Mouse (Mus musculus): ENCODE data around the gene Odf4. TPM values are rescaled to one million over a fixed set of nuclear protein-coding genes. Genes with fewer than 3 reads are reported as not detected.

Gene Odf4
- total RNA-seq, 2 experiments from 2014 or later, result not detected

DNA sequence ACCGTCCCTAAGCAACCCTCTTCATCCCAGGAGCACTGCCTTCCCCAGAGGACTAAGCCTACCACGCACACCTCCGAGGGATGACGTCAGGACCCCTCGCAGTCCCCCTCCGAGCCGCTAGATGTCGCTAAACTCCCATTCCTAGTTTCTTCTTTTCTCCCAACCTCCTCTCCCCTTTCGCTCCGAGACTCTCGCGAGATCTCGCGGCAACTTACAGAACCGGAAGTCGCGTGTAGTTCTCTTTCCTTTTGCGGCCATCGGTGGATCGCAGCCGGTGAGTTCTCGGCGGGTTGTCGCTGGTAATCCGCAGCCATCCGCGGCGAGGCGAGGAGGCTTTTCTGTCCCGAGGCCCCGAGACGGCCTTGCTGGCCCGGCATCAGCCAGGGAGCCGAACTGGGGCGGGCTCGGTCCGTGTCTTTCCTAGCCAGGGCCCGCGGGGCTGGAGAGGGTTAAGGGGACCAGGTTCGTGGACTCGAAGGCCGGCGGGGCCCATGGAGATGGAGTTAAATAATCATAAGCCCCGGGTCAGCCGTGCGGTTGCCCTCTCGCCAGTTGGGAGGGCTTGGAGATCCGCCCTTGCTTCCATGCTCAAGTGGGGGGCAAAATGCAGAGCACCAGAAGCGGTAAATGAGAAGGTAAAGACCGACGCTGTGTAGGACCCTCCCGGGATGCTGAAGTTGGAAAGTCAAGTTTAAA is 25.4 kb downstream of the Odf4 start, which contains the start of gene Rpl26:
Gene Rpl26, plus strand, starts transcription at position 233 of the 696 bp plus-strand sequence.
- DNase-seq, result peak; percentile 99

GRCm38 (mm10) chr11:68900519-68901350 is 26.1 kb downstream of the Odf4 start:
- peak; percentile 13 for DNase-seq

DNA sequence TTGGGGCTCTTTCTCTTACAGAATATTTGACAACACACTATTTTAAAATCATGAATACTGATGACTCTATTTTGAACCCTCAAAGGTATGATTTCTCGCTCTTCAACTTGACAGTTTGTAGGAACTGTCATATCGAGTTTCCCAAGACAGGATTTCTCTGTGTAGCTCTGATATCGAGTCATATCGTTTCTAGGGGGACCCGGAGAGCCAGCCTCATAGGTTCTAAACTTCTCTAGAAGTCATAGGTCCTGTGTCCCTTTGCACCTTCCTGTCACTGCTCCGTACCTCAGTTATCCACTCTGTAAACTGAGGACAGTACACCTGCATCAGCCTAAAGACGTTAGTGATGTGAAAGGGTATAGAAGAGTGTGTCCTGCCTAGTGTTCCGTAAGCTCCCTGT is 27.1 kb downstream of the Odf4 start:
- no peak for DNase-seq

DNA sequence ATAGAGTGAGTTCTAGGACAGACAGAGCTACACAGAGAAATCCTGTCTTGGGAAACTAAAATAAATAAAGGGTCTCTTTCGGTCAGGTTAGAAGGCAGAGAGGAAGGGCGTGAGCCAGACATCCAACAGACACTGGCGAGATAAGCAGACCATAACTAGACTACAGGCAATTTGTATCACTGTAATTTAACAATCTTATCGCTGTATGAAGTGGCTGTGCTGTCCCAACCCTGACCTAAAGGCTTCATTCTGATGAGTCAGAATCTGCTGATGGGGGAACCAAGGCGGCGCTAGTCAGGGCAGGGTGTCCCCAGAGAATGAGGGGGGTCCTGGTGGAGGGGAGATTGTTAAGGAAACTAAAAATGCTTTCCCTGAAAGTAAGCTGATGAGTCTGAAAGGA is 28.1 kb downstream of the Odf4 start:
- DNase-seq, result no peak

GRCm38 (mm10) chr11:68897838-68898237 is 29.0 kb downstream of the Odf4 start:
- DNase-seq, result no peak

DNA sequence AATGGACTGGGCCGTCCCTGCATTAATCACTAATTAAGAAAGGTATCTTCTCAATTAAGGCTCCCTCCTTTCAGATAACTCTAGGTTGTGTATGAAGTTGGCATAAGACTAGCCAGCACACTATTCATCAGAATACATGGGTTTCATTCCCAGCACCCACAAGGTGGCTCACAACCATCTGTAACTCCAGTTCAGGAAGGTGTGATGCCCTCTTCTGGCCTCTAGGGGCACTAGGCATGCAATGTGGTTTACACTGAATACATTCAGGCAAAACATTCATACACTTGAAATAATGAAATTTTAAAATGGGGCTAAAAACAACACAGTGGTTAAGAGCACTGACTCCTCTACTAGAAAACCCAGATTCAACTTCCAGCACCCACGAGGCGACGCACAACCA is 29.8 kb downstream of the Odf4 start:
- peak; percentile 29 for DNase-seq

DNA sequence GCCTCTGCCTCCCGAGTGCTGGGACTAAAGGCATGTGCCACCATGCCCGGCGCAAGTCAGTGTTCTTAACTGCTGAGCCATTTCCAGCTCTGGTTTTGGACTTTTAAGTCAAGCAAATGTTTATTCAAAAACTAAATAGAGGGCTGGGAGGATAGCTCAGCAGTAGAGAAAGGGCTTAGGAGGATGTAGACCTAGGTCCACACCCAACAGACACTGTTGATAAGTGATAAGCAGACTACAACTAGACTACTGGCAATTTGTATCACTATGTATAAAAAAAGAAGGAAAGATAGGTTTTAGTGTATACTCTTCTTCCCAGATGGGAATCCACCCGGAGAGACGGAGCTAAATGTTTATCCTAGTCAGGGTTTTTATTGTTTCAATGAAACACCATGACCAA is 30.6 kb downstream of the Odf4 start:
- no peak for DNase-seq

DNA sequence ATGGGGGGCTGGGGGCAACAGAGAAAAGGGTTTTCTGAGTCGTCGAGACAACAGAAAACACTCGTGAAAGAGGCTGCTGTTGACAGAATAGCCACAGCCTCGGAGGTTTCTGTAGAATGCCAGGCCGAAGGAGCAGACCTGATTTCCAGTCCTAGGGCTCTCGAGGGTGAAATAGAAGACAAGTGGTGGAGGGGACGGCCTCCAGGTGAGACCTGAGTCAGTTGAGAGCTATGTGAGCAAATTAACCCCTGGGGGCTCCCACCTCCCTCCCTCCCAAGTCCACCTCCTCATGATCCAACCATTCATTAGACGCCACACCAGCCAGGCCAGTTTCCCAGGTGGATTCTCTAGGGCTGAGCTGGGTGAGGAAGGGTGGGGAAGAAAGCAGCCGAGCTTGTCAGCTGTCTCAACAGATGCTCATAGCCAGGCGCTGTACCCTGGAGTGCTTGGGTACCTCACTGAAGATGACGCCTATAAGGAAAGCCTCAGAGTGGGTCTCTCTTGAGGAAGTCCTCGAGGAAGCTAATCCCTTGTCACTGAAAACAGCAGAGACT is 32.9 kb downstream of the Odf4 start:
- no peak for DNase-seq

GRCm38 (mm10) chr11:68892233-68892832 is 34.5 kb downstream of the Odf4 start:
- peak; percentile 15 for DNase-seq

DNA sequence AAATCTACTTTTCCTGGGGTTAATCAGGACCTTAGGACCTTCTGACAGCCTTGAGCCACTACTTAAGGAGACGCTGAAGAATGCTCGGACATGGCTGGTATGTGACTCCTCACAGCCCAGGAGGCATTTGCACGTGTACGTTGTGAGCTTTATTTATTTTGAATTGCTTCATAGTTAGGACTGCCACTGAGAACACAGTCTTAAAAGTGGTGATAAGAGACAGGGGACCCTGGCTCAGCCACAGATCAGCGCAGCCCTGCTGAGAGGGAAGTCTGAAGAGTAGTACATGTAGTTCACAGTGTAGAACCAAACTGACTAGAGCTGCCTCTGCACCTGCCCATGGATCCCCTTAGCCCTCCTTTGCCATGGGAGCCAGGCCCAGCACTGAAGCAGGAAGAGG is 35.1 kb downstream of the Odf4 start:
- no peak for DNase-seq

GRCm38 (mm10) chr11:68890625-68891024 is 36.3 kb downstream of the Odf4 start:
- peak; percentile 26 for DNase-seq

GRCm38 (mm10) chr11:68888653-68889052 is 38.2 kb downstream of the Odf4 start:
- DNase-seq, result no peak

GRCm38 (mm10) chr11:68888253-68888652 is 38.6 kb downstream of the Odf4 start, which contains the start of gene Rnf222:
Rnf222 (plus strand) TSS chr11:68888553.
- DNase-seq, result no peak

GRCm38 (mm10) chr11:68886091-68886490 is 40.8 kb downstream of the Odf4 start:
- no peak for DNase-seq

- DNase-seq, result no peak
Measured at GRCm38 (mm10) chr11:68884368-68884767, 42.5 kb downstream of the Odf4 start.

- DNase-seq, result no peak
Measured at GRCm38 (mm10) chr11:68883843-68884242, 43.0 kb downstream of the Odf4 start.

GRCm38 (mm10) chr11:68882107-68882506 is 44.8 kb downstream of the Odf4 start:
- no peak for DNase-seq

GRCm38 (mm10) chr11:68878811-68879210 is 48.1 kb downstream of the Odf4 start:
- no peak for DNase-seq

- DNase-seq, result peak; percentile 80
Measured at GRCm38 (mm10) chr11:68874841-68875240, 52.0 kb downstream of the Odf4 start.
